Mouse (Mus musculus): ENCODE data around the gene Plekhg5.
A peak's percentile ranks its signal among the peaks of the same experiment; 100 is the strongest.
"Not testable (repeated sequence)": the region's sequence is repeated elsewhere in the genome, so short reads cannot be mapped to it uniquely, and the experiment has no call there.

Gene Plekhg5

GRCm38 (mm10) chr4:152072121-152072601, at the start of gene Plekhg5:
Gene Plekhg5, plus strand, starts transcription at chr4:152072498.
- no peak for ATAC-seq (ENCODE audit: insufficient number of reproducible peaks, low FRiP score, low TSS enrichment)

GRCm38 (mm10) chr4:152022506-152022905, 49.8 kb upstream of the Plekhg5 start:
- ATAC-seq (ENCODE audit: insufficient number of reproducible peaks, low FRiP score, low TSS enrichment) = no peak

GRCm38 (mm10) chr4:152024525-152024924, 47.8 kb upstream of the Plekhg5 start:
- no peak for ATAC-seq (ENCODE audit: insufficient number of reproducible peaks, low FRiP score, low TSS enrichment)

- 0 out of 2 replicates have a peak, but pooled peaks have one; percentile 22 for ATAC-seq (ENCODE audit: insufficient number of reproducible peaks, low FRiP score, low TSS enrichment)
These were observed 45.4 kb upstream of the Plekhg5 start for GRCm38 (mm10) chr4:152026751-152027508.

GRCm38 (mm10) chr4:152027524-152027923, 44.8 kb upstream of the Plekhg5 start, which contains the start of gene Zbtb48:
Gene Zbtb48, minus strand, starts transcription at chr4:152027671.
- peak; percentile 97 for ATAC-seq (ENCODE audit: insufficient number of reproducible peaks, low FRiP score, low TSS enrichment)

GRCm38 (mm10) chr4:152028456-152028855, 43.8 kb upstream of the Plekhg5 start:
- ATAC-seq (ENCODE audit: insufficient number of reproducible peaks, low FRiP score, low TSS enrichment) = no peak

- ATAC-seq (ENCODE audit: insufficient number of reproducible peaks, low FRiP score, low TSS enrichment) = no peak
These were observed 43.2 kb upstream of the Plekhg5 start for GRCm38 (mm10) chr4:152029087-152029486.

GRCm38 (mm10) chr4:152029997-152030396, 42.3 kb upstream of the Plekhg5 start:
- ATAC-seq (ENCODE audit: insufficient number of reproducible peaks, low FRiP score, low TSS enrichment) = no peak

- ATAC-seq (ENCODE audit: insufficient number of reproducible peaks, low FRiP score, low TSS enrichment) = no peak
These were observed 39.4 kb upstream of the Plekhg5 start for GRCm38 (mm10) chr4:152032922-152033321.

- not testable (repeated sequence) for ATAC-seq (ENCODE audit: insufficient number of reproducible peaks, low FRiP score, low TSS enrichment)
These were observed 35.8 kb upstream of the Plekhg5 start for GRCm38 (mm10) chr4:152036464-152036863.

- ATAC-seq (ENCODE audit: insufficient number of reproducible peaks, low FRiP score, low TSS enrichment) = no peak
These were observed 33.9 kb upstream of the Plekhg5 start, which contains the start of gene Tas1r1 for GRCm38 (mm10) chr4:152038225-152038984. Gene Tas1r1, minus strand, starts transcription at chr4:152038568.

GRCm38 (mm10) chr4:152038985-152039830, 33.1 kb upstream of the Plekhg5 start, which contains the start of gene Nol9:
Gene Nol9, plus strand, starts transcription at chr4:152039321.
- ATAC-seq (ENCODE audit: insufficient number of reproducible peaks, low FRiP score, low TSS enrichment) = peak; percentile 77

GRCm38 (mm10) chr4:152039831-152040310, 32.4 kb upstream of the Plekhg5 start:
- ATAC-seq (ENCODE audit: insufficient number of reproducible peaks, low FRiP score, low TSS enrichment) = peak; percentile 22; the same call in 1 of the 2 replicates

- no peak for ATAC-seq (ENCODE audit: insufficient number of reproducible peaks, low FRiP score, low TSS enrichment)
These were observed 30.2 kb upstream of the Plekhg5 start for GRCm38 (mm10) chr4:152041924-152042641.

- ATAC-seq (ENCODE audit: insufficient number of reproducible peaks, low FRiP score, low TSS enrichment) = no peak
These were observed 29.1 kb upstream of the Plekhg5 start for GRCm38 (mm10) chr4:152043171-152043570.

GRCm38 (mm10) chr4:152044609-152045008, 27.7 kb upstream of the Plekhg5 start:
- no peak for ATAC-seq (ENCODE audit: insufficient number of reproducible peaks, low FRiP score, low TSS enrichment)

- ATAC-seq (ENCODE audit: insufficient number of reproducible peaks, low FRiP score, low TSS enrichment) = no peak
These were observed 9.7 kb upstream of the Plekhg5 start for GRCm38 (mm10) chr4:152062390-152063110.

GRCm38 (mm10) chr4:152067280-152067679, 5.0 kb upstream of the Plekhg5 start:
- no peak for ATAC-seq (ENCODE audit: insufficient number of reproducible peaks, low FRiP score, low TSS enrichment)
